Mouse (Mus musculus) thymus, postnatal 4 days (tissue): ENCODE results near the gene Ccnb1ip1.
"Not testable (repeated sequence)": the region's sequence is repeated elsewhere in the genome, so short reads cannot be mapped to it uniquely, and the experiment has no call there.

Source experiments
- DNase-seq: peaks from one replicate; pipeline ENCODE4 v3.0.0; 2021

Ccnb1ip1 gene

GRCm38 (mm10) chr14:50807487-50808072 lies at the start of gene Ccnb1ip1, which contains the start of gene Parp2:
Ccnb1ip1 (minus strand) TSS chr14:50807732.
Parp2 (plus strand) TSS chr14:50807841.
- DNase-seq = peak; percentile 91

- DNase-seq = no peak
Observed at GRCm38 (mm10) chr14:50855788-50856187, 48.3 kb upstream of the Ccnb1ip1 start.

GRCm38 (mm10) chr14:50837236-50837635 lies 29.7 kb upstream of the Ccnb1ip1 start:
- DNase-seq = peak; percentile 26

GRCm38 (mm10) chr14:50834435-50834834 lies 26.9 kb upstream of the Ccnb1ip1 start:
- DNase-seq = no peak

GRCm38 (mm10) chr14:50833964-50834363 lies 26.4 kb upstream of the Ccnb1ip1 start:
- no peak for DNase-seq

DNA sequence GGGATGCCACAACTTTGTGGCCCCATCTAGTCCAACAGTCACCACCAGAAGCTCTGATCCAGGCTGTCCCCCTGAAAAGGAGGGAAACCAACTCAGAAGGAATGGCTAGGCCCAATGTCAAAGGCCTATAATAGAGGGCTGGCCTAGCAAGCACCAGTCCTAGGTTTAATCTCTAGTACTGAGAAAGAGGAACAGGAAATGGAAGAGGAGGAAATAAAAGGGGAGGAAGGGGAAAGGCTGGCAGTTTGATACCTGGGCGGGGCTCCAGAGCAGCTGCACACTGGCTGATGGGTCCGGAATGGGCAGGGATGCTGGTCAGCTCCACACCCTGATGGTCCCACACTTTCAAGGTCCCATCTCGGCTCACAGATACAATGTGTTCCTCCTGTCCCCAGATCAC lies 22.3 kb upstream of the Ccnb1ip1 start:
- DNase-seq = no peak

DNA sequence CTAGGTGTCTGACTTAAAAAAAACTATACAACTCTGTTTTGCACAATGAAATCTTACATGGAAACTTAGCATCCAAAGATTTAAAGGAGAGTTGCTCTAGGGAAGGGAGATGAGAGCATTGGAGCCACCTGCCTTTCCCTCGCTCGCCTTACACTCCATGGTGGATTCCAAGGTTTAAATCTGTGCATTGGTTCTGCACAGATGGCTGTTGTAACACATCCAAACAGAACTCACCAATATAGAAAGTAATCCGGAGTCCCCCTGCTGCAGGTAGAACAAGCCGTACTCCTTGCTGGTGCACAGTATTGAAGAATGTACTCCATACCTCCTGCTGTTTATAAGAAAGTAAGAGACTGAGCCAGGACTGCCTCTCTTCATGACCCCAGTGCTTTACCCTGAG lies 19.0 kb upstream of the Ccnb1ip1 start:
- DNase-seq = no peak

DNA sequence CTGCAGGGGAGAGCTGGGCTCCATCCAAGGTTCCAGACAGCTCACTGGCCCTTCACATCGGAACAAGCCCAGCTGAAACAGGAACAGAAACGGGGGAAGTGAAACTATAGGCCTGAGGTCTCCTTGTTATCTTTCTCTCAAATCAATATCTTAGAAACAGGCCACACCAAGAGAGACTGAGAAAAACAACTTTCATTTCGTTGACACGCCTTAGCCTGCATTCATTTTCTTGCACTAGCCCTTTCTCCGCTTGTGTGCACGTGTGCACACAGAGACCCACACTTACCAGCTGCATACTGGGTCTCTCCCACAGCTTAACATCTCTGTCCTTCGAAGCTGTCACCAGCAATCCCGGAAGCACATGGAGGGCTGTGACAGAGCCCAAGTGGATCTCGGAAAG lies 16.7 kb upstream of the Ccnb1ip1 start:
- DNase-seq = no peak

DNA sequence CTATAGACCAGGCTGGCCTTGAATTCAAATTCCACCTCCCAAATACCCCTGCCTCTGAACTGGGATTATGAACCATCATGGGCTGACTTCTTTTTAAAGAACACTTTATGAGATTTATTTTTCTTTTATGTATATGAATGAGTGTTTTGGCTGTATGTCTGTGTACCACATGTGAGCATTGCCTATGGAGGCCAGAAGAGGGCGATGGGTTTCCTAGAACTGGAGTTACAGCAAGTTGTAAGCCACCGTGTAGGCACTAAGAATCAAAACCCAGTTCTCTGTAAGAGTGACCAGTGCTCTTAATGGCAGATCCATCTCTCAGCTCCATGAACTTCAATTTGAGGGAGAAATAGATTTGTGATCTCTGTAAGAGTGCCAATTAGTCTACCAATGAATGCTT lies 15.7 kb upstream of the Ccnb1ip1 start:
- DNase-seq = peak; percentile 30

DNA sequence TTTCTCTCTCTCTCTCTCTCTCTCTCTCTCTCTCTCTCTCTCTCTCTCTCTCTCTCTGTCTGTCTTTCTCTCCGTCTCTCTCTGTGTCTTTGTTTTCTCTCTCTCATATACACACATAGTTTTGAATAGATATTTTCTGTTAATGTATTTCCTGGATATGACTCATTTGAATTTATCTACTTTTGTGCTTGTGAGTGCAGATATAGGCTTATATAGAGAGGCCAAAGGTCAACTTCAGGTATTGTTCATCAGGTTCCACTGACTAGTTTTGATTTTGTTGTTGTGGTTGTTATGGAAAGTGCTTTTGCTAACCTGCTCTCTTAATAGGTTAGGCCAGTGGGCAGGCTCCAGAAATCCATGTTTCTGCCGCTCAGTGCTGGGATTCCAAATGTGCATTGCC lies 5.5 kb upstream of the Ccnb1ip1 start:
- no peak for DNase-seq

GRCm38 (mm10) chr14:50806469-50806868 lies 1.1 kb downstream of the Ccnb1ip1 start:
- DNase-seq = not testable (repeated sequence)

GRCm38 (mm10) chr14:50804683-50805082 lies 2.8 kb downstream of the Ccnb1ip1 start:
- no peak for DNase-seq

DNA sequence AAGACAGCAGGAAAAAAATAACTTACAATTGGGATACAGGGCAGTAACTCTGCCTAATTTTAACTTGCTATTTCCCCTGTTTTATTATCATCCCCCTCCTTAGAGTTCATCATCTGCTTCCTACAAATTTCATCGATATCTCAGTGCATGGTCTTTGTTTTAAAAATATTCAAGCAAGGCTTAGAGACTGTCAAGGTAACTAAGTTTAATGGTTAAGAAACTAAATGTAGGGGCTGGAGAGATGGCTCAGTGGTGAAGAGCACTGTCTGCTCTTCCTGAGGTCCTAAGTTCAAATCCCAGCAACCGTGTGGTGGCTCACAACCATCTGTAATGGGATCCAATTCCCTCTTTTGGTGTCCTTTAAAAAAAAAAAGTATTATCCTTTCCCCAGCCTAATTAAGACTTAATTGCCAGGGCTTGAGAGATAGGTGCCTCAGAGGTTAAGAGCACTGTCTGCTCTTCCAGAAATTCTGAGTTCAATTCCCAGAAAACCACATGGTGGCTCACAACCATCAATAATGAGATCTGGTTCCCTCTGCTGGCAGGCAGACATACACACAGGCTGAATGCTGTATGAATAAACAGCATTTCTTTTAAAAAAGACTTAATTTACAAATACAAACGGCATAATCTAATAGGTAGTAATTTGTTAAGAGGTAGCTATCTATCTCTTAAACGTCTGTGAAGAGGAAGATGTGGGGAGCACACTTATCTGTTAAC lies 4.5 kb downstream of the Ccnb1ip1 start:
- peak; percentile 29 for DNase-seq

- DNase-seq = no peak
Observed at GRCm38 (mm10) chr14:50802441-50802840, 5.1 kb downstream of the Ccnb1ip1 start.

DNA sequence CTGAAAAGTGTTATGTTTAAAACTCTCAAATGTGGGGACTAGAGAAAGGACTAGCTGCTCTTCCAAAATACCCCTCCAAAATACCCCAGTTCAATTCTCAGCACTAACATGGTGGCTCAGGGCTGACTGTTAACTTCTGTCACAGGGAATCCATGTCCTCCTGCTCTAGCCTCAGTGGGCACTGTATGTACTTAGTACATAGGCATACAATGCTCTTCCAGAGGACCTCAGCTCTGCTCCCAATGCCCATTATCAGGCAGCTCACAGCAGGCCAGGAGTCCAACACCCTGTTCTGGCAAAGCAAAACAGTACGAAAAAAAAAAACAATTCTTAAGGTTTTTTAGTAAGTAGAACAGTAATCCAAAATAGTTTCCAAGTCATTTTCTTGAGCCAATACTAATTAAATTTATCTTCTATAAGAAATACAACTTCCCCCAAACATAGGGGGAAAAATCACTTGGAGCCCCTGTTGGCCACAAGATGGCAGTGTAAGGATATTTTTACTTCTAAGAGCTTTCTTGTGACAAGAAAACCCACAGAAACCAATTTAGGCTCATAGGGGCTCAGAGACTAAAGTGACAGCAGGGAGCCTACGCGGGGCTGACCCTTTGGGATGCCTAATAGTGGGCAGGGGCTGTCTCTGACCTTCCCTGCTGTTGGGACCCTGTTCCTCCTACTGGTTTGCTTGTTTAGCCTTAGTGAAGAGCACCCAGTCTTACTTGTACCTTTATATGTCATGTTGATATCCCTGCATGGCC lies 7.9 kb downstream of the Ccnb1ip1 start:
- peak; percentile 38 for DNase-seq

DNA sequence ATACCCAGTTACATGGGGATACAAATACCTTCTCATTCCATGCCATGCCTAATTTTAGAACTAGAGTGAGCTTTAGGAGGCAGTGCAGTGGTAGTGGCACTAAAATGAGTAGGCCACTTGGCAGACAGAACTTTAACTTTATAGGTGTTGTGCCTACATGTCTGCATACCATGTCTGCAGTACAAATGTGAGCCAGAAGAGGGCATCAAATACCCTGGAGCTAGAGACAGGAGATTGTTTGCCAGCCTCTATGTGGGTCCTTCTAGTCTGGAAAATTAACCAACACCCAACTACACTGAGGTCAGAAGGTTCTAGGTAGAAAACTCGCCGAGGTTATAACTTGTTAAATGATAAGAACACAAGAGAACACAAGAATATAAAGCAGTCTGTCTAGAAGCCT lies 9.0 kb downstream of the Ccnb1ip1 start:
- peak; percentile 58 for DNase-seq

DNA sequence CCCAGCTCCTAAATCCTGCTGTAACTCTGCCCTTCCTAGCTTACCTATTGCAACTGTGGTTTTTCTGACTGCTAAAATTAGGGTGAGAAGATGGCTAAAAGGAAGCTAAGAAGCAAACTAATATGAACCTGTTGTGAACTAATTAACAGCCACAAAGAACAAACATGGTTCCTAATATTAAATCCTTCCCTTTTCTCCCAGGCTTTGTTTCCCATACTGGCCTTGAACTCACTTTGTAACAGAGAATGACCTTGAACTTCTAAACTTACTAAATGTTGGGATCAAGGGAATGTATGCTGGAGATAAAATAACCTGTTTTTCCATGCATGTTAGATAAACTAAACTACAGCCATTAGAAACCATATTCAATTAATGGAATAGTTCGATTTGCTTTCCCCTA lies 11.1 kb downstream of the Ccnb1ip1 start:
- DNase-seq = no peak

- no peak for DNase-seq
Observed at GRCm38 (mm10) chr14:50795965-50796364, 11.6 kb downstream of the Ccnb1ip1 start.

- DNase-seq = no peak
Observed at GRCm38 (mm10) chr14:50795261-50795935, 12.1 kb downstream of the Ccnb1ip1 start.

DNA sequence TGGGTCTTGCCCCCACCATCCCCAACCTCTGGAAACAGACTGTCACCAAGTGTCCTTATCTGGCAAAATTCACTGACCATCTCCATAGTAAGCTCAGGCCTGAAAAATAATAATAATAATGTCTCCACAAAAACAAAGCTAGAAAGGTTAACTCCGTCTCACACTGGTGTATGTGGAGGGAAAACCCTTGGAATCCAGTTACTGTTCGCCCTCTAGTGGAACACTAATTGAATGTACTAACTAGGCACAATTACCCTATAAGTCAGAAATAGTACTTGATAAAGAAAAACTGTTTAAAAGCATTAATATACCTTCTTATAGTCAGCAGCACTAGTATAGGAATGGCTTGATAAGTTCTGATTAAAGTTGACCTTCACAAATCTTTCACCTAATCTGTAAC lies 19.4 kb downstream of the Ccnb1ip1 start:
- no peak for DNase-seq

GRCm38 (mm10) chr14:50785251-50785637 lies 22.3 kb downstream of the Ccnb1ip1 start, which contains the start of gene Ttc5:
Ttc5 (minus strand) TSS chr14:50785519.
- DNase-seq = peak; percentile 95

DNA sequence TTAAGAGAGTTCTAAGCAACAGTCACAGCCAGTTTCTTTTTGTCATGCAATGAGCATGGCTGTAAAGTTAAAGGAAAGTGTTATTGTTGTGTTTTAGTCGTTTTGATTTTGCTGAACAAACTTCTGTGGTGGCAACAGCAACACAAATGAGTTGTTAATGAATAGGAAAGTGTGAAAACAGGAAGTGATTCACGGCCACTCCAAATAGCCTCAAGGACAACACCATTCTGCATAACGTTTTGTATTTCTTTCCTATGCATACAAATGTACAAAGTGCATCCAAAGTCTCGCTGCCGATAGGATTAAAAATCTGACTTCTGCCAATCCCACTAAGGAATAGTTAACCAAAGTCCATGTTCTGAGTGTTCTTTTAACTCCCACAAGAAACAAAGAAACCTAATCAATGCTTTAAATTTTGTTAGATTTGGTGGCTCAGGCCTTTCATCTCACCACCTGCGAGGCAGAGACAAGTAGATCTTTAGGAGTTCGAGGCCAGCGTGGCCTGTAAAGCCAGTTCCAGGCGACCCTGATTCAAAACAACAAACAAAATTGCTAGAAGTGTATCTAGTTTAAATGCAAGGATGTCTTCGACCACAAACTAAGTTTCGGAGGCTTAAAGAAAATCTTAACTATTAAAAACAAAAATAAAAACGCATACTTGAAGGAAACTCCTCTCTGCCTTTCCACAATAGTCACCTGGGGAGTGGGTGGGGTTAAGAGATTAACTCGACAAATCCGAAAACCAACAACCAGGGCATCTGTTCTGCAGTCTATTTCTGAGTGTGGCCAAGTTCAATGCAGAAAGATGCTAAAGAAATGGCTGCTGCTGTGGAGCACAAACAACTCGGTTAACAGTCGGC lies 22.9 kb downstream of the Ccnb1ip1 start:
- peak; percentile 51 for DNase-seq
